Comparison of ENCODE assay signal across 8 mouse cellular contexts in genomic region chr19:24225305-24225696, GRCm38 (mm10). TPM values are rescaled to one million over a fixed set of nuclear protein-coding genes. Genes with fewer than 3 reads are reported as not detected.
A peak's percentile ranks its signal among the peaks of the same experiment; 100 is the strongest.
DNase-seq lines count a peak whose midpoint lies in the region; TF ChIP-seq lines count a peak whose summit lies in the region.

No protein-coding gene starts in this region.

- H3K9ac ChIP-seq in ES-Bruce4 (ENCODE audit: low read depth, poor library complexity, severe bottlenecking) = peak overlapping the region; percentile 80

- no peaks in the 10 kb centered on the region for H3K36me3 ChIP-seq in ES-Bruce4 (ENCODE audit: control insufficient read depth, insufficient read depth, low read length, poor library complexity, severe bottlenecking)

- TF ChIP-seq POLR2A in ES-Bruce4 (IDR thresholded peaks at IDR 0.05; ENCODE audit: insufficient read depth, low read length) = peak; percentile 9
- TF ChIP-seq POLR2A in bone marrow, adult 2 months (IDR thresholded peaks at IDR 0.05; ENCODE audit: borderline replicate concordance, control insufficient read depth, low read depth, low read length) = no peak
- TF ChIP-seq POLR2A in lung, adult 2 months (IDR thresholded peaks at IDR 0.05; ENCODE audit: borderline replicate concordance, extremely low read depth, low read depth, low read length) = no peak

- 1% methylated on average over 17 of the region's 17 CpGs for WGBS in bone marrow, adult 2 months
- WGBS in lung, adult 2 months = 5% methylated on average over 17 of the region's 17 CpGs

- no peak for TF ChIP-seq CTCF in ES-Bruce4 (IDR thresholded peaks at IDR 0.05; ENCODE audit: low read depth, low read length)
- TF ChIP-seq CTCF in bone marrow, adult 2 months (IDR thresholded peaks at IDR 0.05; ENCODE audit: control insufficient read depth, insufficient read depth, low read length) = no peak
- TF ChIP-seq CTCF in lung, adult 2 months (IDR thresholded peaks at IDR 0.05; ENCODE audit: insufficient read depth, low read length) = no peak

- intact Hi-C loops in left cerebral cortex, postnatal 25 days (cut with DNase I) = loop anchor here (2.0 kb wide), 2 partner anchors 40 to 50 kb away; no protein-coding TSS in a partner anchor

- TF ChIP-seq EP300 in ES-Bruce4 (IDR thresholded peaks at IDR 0.05; ENCODE audit: insufficient read depth, low read depth, low read length) = peak; percentile 97

- H3K4me1 ChIP-seq in ES-Bruce4 (ENCODE audit: control insufficient read depth, insufficient read depth, low read length) = peaks cover 4% of the 10 kb centered on the region
- H3K4me1 ChIP-seq in bone marrow, adult 2 months (ENCODE audit: control insufficient read depth, insufficient read depth, low read length) = no peaks in the 10 kb centered on the region
- peaks cover 5% of the 10 kb centered on the region; the same call in 1 of the 2 replicates for H3K4me1 ChIP-seq in lung, adult 2 months (ENCODE audit: control insufficient read depth, insufficient read depth, low read length)

- DNase-seq in heart, adult 18-20 months = peak; percentile 64 to 76
- peak; percentile 79 for DNase-seq in kidney, adult 11 months
- DNase-seq in lung, adult 2 months = peak; percentile 71
- DNase-seq in ovary, adult 18-20 months (ENCODE audit: low spot score) = peak; percentile 38
- DNase-seq in layer of hippocampus, postnatal 36 days = no peak
- DNase-seq in left cerebral cortex, postnatal 25 days (ENCODE audit: low spot score in 2 of 2) = no peak

- peak overlapping the region; percentile 99 for H3K27ac ChIP-seq in ES-Bruce4 (ENCODE audit: insufficient read depth, low read length)
- H3K27ac ChIP-seq in bone marrow, adult 2 months (ENCODE audit: control insufficient read depth, insufficient read depth, low read depth, low read length, poor library complexity) = no peak overlapping the region; the same call in 1 of the 2 replicates

- H3K27me3 ChIP-seq in ES-Bruce4 (ENCODE audit: control insufficient read depth, insufficient read depth, low read length, poor library complexity, severe bottlenecking) = no peaks in the 10 kb centered on the region

- peak overlapping the region; percentile 86 for H3K4me3 ChIP-seq in ES-Bruce4 (ENCODE audit: low read depth, low read length)
- peak overlapping the region; percentile 54 for H3K4me3 ChIP-seq in bone marrow, adult 2 months (replicated peaks; ENCODE audit: control insufficient read depth, low read depth, low read length)
- peak overlapping the region; percentile 87 for H3K4me3 ChIP-seq in lung, adult 2 months (replicated peaks; ENCODE audit: extremely low read depth, low read depth, low read length)

- no peaks in the 10 kb centered on the region for H3K9me3 ChIP-seq in ES-Bruce4 (replicated peaks; ENCODE audit: control insufficient read depth, insufficient read depth, low read length, poor library complexity, severe bottlenecking)

RNA-seq across cellular contexts. Expression of gene Tjp2, which starts 0.5 kb away (rescaled TPM):
- 114 and 115 TPM in 2 replicates for polyA plus RNA-seq in ES-Bruce4 (2011; ENCODE audit: insufficient read depth, insufficient read length, low read depth, missing spikeins)
- polyA plus RNA-seq in bone marrow, adult 2 months (2011; ENCODE audit: insufficient read depth, insufficient read length, low replicate concordance, missing spikeins) = 6.8 and 11.4 TPM in 2 replicates
- 10 to 100 TPM; 13.3 to 15.3 TPM for total RNA-seq in heart, adult 18-20 months (2021)
- polyA plus RNA-seq in lung, adult 2 months (2012; rRNA removed) = 62.3 and 68.6 TPM in 2 replicates
- 10 to 100 TPM; 18.7 to 19.6 TPM for total RNA-seq in layer of hippocampus, postnatal 36 days (2021)
- total RNA-seq in left cerebral cortex, postnatal 25 days (2021) = 10 to 100 TPM; 16.6 to 18.5 TPM

RNA-seq across cellular contexts. Expression of gene Fxn, which starts 55.1 kb away (rescaled TPM):
- polyA plus RNA-seq in ES-Bruce4 (2011; ENCODE audit: insufficient read depth, insufficient read length, low read depth, missing spikeins) = 9.0 and 11.2 TPM in 2 replicates
- 23.4 and 30.3 TPM in 2 replicates for polyA plus RNA-seq in bone marrow, adult 2 months (2011; ENCODE audit: insufficient read depth, insufficient read length, low replicate concordance, missing spikeins)
- total RNA-seq in heart, adult 18-20 months (2021) = 10 to 100 TPM; 26.1 to 30.0 TPM
- polyA plus RNA-seq in lung, adult 2 months (2012; rRNA removed) = 4.9 and 7.0 TPM in 2 replicates
- total RNA-seq in layer of hippocampus, postnatal 36 days (2021) = 1 to 10 TPM; 7.9 to 8.1 TPM
- 1 to 10 TPM; 6.9 to 7.4 TPM for total RNA-seq in left cerebral cortex, postnatal 25 days (2021)

Comparison
In these comparisons a context has a peak if more than half of its experiments do, and no peak if none do; other contexts are left out.
1. DNase-seq: peak in heart, adult 18-20 months (2 of 2), kidney, adult 11 months (single experiment), lung, adult 2 months (single experiment) and ovary, adult 18-20 months (single experiment); none in layer of hippocampus, postnatal 36 days (0 of 2) and left cerebral cortex, postnatal 25 days (0 of 2).
2. Peak in every context shown above with its lines, with median percentiles within 50 percentile points of each other: H3K4me3 ChIP-seq.